Mouse (Mus musculus): ENCODE data around the gene Insc.
"Not testable (repeated sequence)": the region's sequence is repeated elsewhere in the genome, so short reads cannot be mapped to it uniquely, and the experiment has no call there.

The Insc gene

GRCm38 (mm10) chr7:114743022-114743780, at the start of gene Insc:
TSS of gene Insc (plus strand) at chr7:114743694.
- DNase-seq (ENCODE audit: low spot score): no peak

- DNase-seq (ENCODE audit: low spot score): no peak
Measured at GRCm38 (mm10) chr7:114700871-114701270, 42.6 kb upstream of the Insc start.

GRCm38 (mm10) chr7:114706716-114707115, 36.8 kb upstream of the Insc start:
- no peak for DNase-seq (ENCODE audit: low spot score)

- no peak for DNase-seq (ENCODE audit: low spot score)
Measured at GRCm38 (mm10) chr7:114707398-114707797, 36.1 kb upstream of the Insc start.

DNA sequence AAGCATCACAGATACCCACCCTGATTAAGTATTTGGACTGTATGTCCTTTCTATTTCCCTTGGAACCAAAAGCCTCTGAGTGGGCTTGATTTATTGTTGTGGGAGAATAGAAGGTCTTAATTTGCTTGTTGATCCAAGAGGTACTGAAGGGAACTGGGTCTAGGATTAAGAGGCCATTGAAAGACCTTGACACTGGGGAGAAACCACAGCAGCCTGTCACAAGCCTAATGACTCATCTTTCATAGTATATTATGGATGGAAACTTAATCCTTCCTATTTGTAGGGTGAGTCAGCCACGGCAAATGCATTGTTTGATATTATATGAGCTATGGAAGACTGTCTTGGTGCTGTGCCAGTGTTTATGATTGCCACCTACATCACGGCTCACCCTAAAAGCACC, 33.1 kb upstream of the Insc start:
- no peak for DNase-seq (ENCODE audit: low spot score)

DNA sequence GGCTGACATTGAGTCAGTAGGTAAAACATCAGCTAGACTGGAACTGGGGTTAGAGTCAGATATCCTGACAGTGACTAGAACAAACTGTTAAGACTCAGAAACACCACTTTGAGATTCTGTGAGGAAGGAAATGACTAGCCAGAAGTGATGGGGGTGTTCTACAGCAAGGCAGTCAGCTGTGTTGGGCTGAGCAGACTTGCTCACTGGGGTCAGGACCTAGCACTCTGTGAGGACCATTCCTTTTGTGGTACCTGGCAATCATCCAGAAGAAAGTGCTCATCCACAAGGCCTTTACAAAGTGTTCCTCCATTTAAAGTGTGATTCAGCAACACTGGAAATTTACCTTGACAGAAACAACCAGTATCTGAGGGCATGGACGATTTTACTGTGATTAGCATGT, 31.0 kb upstream of the Insc start:
- no peak for DNase-seq (ENCODE audit: low spot score)

DNA sequence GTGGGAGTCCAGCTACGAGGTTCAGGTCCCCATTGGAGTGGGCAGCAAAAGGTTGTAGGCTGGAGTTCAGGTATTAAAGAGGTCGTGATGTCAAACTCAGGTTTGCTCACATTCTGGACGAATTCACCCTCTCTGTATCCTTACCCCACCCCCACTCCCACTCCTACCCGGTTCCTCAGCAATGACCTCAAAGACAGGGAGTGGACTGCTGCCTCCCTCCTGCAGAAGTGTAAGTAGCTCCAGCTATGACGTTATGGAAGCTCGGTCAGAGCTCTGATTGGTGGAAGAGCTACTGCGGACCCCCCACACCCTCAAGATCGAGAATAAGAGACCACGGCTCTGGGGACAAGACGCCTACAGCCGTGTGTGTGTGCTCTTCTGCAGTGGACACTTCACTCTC, 25.2 kb upstream of the Insc start, which contains the start of gene Calcb:
Gene Calcb, plus strand, starts transcription at position 344 of the 400 bp plus-strand sequence.
- no peak for DNase-seq (ENCODE audit: low spot score)

GRCm38 (mm10) chr7:114719381-114720131, 23.9 kb upstream of the Insc start:
- DNase-seq (ENCODE audit: low spot score): no peak

DNA sequence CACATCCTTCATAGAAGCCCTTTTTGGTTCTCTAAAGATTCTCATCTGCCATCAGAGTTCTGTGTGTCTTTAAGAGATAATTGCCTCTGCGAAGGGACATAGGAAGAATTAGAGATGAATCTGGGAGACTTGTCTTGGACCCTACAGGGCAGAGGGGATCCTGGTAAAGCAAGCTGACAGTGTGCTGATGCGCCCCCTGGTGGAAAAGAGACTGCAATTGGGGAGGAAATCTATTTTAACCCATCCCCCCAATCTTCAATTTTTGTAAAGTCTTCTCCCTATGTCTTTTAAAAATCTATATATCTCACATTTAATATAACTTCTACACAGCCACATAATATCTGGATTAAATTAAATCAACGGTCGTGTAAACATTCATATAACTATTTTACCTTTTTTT, 13.8 kb upstream of the Insc start:
- not testable (repeated sequence) for DNase-seq (ENCODE audit: low spot score)

DNA sequence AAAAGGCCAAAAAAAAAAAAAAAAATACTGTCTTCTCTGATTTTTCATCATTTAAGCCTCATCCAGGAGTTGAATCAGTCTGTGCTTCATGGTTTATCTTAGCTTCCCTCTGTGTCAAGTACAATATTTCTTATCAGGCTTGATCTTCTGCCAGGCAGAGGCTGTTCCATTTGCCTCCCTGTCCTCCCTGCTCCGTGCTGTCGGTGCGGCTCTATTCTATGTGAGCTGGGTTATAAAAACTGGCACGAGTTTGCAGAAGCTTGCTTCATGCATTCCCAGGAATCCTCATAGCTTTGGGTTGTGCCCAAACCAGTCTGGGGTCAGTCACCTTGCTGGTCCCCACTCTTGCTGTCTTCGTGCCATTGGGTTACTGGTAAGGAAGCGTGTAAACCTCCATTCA, 12.3 kb upstream of the Insc start:
- no peak for DNase-seq (ENCODE audit: low spot score)

DNA sequence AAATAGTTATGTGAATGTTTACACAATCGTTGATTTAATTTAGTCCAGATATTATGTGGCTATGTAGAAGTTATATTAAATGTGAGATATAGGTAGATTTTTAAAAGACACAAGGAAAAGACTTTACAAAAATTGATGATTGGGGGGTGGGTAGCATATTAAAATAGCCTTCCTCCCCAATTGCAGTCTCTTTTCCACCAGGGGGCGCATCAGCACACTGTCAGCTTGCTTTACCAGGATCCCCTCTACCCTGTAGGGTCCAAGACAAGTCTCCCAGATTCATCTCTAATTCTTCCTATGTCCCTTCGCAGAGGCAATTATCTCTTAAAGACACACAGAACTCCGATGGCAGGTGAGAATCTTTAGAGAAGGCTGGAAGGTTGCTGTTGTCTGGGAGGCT, 11.8 kb upstream of the Insc start:
- DNase-seq (ENCODE audit: low spot score): not testable (repeated sequence)

DNA sequence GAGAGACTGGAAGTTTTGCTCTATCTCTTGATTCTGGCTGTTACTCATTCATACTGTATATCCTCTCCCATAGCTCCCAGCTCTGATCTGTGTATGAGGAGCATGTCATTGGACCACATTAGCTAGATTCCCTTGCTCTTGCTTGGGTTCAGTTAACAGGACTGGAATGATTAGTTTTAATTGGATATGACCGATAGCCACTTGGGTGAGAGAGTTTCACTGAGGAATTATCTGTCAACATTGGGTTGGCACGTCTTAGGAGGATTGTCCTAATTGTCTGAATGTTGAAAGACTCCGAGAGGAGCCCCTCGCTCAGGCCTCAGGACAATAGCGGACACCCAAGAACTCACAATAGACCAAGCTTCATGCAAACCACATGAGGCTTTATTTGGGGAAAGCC, 7.2 kb upstream of the Insc start:
- no peak for DNase-seq (ENCODE audit: low spot score)

DNA sequence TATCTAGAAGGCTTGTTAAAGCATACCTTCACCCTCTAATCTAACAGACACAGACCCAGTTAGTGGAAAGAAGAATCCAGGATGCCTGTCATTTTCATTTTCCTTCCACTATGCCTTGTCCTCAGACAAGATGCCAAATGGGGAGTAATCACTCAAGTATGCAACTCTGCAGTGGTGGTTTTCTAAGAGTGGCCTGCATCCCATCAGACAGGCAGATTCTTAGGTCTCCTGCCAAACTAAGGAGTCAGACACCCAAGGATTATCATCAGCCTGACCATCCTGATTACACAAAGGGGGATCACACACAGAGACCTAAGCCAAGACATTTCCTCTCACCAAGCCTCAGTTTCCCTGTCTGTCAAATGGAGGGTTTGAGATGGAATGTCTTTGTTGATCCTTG, 5.3 kb upstream of the Insc start:
- DNase-seq (ENCODE audit: low spot score): no peak

DNA sequence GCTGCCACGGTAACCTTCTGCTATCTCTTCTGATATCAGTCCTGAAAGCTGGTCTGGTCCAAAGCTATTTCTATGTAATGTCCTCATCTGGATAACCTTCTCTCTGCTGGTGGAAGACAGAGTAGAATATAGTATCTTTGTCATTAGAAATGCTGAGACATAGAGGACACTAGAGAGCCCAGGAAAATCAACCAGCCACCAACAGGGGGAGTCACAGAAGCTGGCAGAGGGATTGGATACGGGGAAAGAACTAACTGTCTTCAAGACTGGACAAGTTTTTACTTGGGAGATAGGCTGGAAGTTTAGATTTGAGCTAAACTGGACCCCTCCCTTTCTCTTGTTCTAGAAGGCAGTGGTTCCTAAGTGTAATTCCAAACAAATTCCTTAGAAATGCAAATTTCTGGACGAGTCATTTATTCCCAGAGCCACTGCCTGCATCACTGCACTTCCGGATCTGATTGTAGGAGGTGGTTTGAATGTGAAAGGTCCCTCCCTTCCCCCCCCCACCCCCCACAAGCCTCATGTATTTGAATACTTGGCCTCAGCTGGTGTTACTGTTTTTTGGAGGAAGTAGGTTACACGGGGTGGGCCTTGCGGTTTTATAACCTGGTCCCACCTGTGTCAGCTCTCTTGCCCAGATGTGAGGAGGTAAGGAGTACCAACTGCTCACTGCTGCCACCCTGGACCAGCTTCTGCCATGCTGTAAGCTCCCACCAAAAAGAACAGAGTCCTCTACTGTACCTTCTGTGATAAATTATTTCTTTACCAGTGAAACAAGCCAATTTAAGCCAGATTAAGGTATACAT, 2.9 kb upstream of the Insc start:
- DNase-seq (ENCODE audit: low spot score): no peak

GRCm38 (mm10) chr7:114744639-114745245, 1.2 kb downstream of the Insc start:
- no peak for DNase-seq (ENCODE audit: low spot score)

GRCm38 (mm10) chr7:114745481-114746271, 2.2 kb downstream of the Insc start:
- no peak for DNase-seq (ENCODE audit: low spot score)

DNA sequence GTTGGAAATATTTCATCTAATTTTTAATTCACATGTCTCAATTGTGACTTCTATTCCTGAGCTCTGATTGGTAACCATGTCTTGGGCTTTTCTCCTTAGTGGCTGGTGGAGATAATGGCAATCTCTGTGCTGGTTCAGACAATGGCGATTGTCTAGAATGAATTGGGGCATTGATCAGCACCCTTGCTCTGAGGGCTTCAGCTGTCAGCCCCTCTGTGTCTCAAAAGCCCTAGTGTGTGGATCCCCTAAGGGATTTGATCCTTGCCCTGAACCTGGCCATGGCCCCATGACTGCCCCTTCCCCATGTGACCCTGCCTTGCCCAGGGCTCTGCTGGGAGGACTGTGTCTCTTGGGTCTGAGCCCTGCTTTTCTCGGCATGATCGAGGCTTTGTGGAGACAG, 4.1 kb downstream of the Insc start:
- no peak for DNase-seq (ENCODE audit: low spot score)

DNA sequence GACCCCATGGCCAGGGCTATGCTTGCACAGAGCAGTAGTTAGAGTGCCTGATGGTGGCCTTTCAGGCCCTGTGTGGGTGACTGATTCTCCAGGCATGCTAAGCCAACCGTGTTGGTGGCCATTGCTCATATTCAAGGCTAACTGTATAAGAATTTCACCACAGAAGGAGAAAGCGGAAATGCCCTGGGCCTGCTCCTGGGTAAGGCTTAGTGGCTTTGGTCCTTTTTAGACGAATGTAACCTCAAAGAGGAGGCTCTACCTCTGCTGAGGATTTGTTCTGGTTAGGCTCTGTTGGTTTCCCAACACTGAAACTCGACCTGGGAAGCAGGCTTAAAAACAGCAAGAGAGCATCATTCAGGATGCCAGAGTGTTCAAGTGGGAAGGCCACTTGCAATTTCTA, 4.7 kb downstream of the Insc start:
- no peak for DNase-seq (ENCODE audit: low spot score)

DNA sequence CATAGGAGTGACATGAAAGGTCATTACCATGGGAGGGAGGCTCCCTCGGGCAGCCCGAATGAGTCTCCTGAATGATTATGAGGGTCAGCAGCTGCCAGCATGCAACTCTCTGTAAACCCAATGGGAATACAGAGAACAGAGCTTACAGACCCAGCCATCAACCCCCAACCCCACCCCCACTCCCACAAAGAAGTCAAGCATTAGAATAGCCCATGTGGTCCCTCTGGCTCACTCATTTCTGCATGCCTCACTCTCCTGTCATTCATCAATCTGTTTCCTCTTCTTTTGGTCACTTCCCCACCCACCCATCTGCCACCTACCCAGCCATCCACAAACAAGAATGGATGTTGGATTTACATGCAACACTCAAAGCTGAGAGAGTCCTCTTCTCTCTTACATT, 10.0 kb downstream of the Insc start:
- no peak for DNase-seq (ENCODE audit: low spot score)

GRCm38 (mm10) chr7:114754196-114754595, 10.7 kb downstream of the Insc start:
- DNase-seq (ENCODE audit: low spot score): no peak

DNA sequence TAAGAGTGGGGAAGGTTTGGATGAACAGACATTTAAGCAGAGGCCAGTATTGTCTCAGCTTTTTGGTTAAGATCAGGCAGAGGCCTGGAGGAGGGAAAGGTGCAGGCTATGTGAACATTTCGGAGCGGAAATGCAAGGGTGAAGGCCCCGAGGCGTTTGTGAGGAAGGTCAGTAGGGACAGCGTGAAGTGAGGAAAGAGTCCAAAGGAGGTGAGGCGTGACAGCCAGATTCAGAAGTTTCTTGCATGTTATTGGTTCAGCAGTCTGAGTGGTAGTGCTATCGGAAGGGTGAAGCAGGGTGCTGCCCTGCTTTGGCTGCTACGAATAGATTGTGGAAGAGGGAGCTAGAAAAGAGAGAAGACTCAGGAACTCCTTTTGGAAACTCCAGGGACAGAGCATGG, 11.1 kb downstream of the Insc start:
- no peak for DNase-seq (ENCODE audit: low spot score)
